Mouse (Mus musculus) limb, embryonic 15.5 days (tissue): Measurements from ENCODE around the gene Pde6g. TPM values are rescaled to one million over a fixed set of nuclear protein-coding genes. Genes with fewer than 3 reads are reported as not detected.

Experiments used
- ATAC-seq: fragments of 200-750 bp; cut with Nextera tagmentation; 2 replicates; pipeline ENCODE4 v1.8.0; 2017; ENCODE audit warnings: low read depth, moderate TSS enrichment; ENCODE audit not compliant: insufficient number of reproducible peaks, low FRiP score, low TSS enrichment
- H3K27ac ChIP-seq: fragments of 300-500 bp; sonication (generic); 2 replicates; pipeline ENCODE4 v1.5.1; 2015; ENCODE audit warnings: moderate library complexity, mild to moderate bottlenecking, inconsistent platforms
- H3K27me3 ChIP-seq: fragments of 300-500 bp; sonication (generic); 2 replicates; pipeline ENCODE4 v1.6.1; 2015; ENCODE audit warnings: inconsistent platforms
- H3K36me3 ChIP-seq: fragments of 300-500 bp; sonication (generic); 2 replicates; pipeline ENCODE4 v1.6.1; 2015; ENCODE audit warnings: inconsistent platforms
- H3K4me1 ChIP-seq: fragments of 300-500 bp; sonication (generic); 2 replicates; pipeline ENCODE4 v1.6.1; 2015; ENCODE audit warnings: inconsistent platforms
- H3K4me2 ChIP-seq: fragments of 300-500 bp; sonication (generic); 2 replicates; pipeline ENCODE4 v1.6.1; 2015; ENCODE audit warnings: mild to moderate bottlenecking, inconsistent platforms
- H3K4me3 ChIP-seq: fragments of 300-500 bp; sonication (generic); 2 replicates; pipeline ENCODE4 v1.5.1; 2015; ENCODE audit warnings: mild to moderate bottlenecking, inconsistent platforms
- H3K9ac ChIP-seq: fragments of 300-500 bp; sonication (generic); 2 replicates; pipeline ENCODE4 v1.6.1; 2015; ENCODE audit warnings: inconsistent platforms
- H3K9me3 ChIP-seq: fragments of 300-500 bp; sonication (generic); 2 replicates; pipeline ENCODE4 v1.6.1; 2016; ENCODE audit warnings: inconsistent platforms
- WGBS: fragments of 180-500 bp; shearing (Covaris S2); methylation state at CpG from one replicate; pipeline ENCODE4 v1.1.7; 2015; 5-methylcytosine and 5-hydroxymethylcytosine counted together
- polyA plus RNA-seq: library from polyadenylated mRNA; unstranded; fragments of >200 nt; fragmentation: Nextera tagmentation; extraction: Ambion mirVana; gene quantifications from 2 replicates; pipeline ENCODE4 v1.2.1, GENCODE M21; 2015

Pde6g gene
- polyA plus RNA-seq, 1 experiment from 2014 or later: 0.17 TPM

DNA sequence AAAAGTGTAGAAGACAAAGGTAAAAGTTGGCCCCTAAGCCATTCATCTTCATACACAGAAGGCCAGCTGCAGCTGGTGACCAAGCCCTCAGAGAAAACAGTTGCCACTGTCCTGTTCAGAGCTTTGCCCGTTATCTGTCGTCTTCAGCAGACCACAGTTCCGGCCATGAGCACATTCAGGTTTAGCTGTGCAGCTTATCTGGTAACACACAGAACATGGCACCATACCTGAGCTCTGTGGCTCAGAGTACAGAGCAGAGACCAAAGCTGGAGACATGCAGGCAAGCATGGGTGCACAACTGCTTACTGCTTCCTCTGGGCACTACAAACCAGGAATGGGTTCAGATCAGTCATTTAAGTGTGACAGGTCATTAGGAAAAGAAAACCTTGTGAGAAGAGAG is 47.4 kb downstream of the Pde6g start:
- H3K4me2 ChIP-seq: no peak overlapping the region
- no peaks in the 10 kb centered on the region for H3K9me3 ChIP-seq
- H3K4me1 ChIP-seq: no peaks in the 10 kb centered on the region
- no peak overlapping the region for H3K9ac ChIP-seq
- H3K4me3 ChIP-seq: no peak overlapping the region
- ATAC-seq: no peak
- H3K36me3 ChIP-seq: peaks cover 91% of the 10 kb centered on the region
- no peaks in the 10 kb centered on the region for H3K27me3 ChIP-seq
- H3K27ac ChIP-seq: no peak overlapping the region
- WGBS: 91% methylated on average over 3 of the region's 3 CpGs

DNA sequence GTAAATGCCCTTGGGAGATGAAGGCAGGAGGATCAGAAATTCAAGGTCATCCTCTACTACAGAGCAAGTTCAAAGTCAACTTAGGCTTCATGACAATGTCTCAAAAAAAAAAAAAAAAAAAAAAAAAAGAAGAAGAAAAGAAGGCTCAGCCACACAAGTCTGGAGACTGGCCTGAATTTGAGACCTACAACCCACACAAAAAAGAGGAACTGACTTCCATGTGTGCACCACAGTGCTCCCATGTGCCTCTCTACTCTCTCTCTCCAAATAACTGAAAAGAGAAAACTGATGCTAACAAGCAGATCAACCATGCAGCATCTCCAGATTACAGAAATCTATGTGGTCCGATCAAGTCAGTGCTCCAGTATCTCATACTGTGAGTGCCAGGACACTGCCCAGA is 48.5 kb downstream of the Pde6g start:
- no peak overlapping the region for H3K9ac ChIP-seq
- no peak overlapping the region for H3K4me3 ChIP-seq
- H3K36me3 ChIP-seq: peaks cover 91% of the 10 kb centered on the region
- no peaks in the 10 kb centered on the region for H3K4me1 ChIP-seq
- H3K27ac ChIP-seq: no peak overlapping the region
- H3K9me3 ChIP-seq: no peaks in the 10 kb centered on the region
- 98% methylated on average over 1 of the region's 1 CpGs for WGBS
- H3K27me3 ChIP-seq: no peaks in the 10 kb centered on the region
- no peak overlapping the region for H3K4me2 ChIP-seq
- ATAC-seq: no peak

DNA sequence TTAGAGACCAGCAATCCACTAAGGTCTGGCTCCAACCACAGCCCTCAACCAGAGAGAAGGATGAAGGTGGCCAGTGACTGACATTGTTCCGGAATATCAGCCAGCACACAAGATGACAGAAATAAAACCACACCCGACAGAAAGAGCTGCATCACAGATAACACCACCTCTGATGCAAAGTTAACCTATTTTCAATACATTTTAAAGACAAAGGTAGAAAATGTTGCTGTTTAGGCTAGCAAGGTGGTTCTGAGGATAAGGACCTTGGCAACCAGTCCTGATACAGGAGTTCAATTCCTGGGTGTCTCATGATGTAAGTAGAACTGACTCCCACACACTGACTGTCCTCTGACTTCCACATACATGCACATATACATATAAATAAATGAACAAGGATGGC is 54.0 kb downstream of the Pde6g start:
- WGBS: 87% methylated on average over 2 of the region's 2 CpGs
- ATAC-seq: no peak
- Histone ChIP-seq H3K9me3 (no peaks in the 10 kb centered on the region), H3K27me3 (no peaks in the 10 kb centered on the region), H3K4me2 (no peak overlapping the region), H3K27ac (no peak overlapping the region), H3K4me1 (no peaks in the 10 kb centered on the region), H3K9ac (no peak overlapping the region), H3K4me3 (no peak overlapping the region), H3K36me3 (peaks cover 76% of the 10 kb centered on the region)

Other genes with a start within 250 kb of the Pde6g start
- 5.8 and 6.7 TPM in 2 replicates for gene Bahcc1, start 220.6 kb downstream of the Pde6g start, polyA plus RNA-seq
- gene Actg1, start 105.0 kb downstream of the Pde6g start, polyA plus RNA-seq: 2,203 and 2,296 TPM in 2 replicates
- 0.31 and 0.79 TPM in 2 replicates for gene Fscn2, start 92.0 kb downstream of the Pde6g start, polyA plus RNA-seq
- 33.1 and 33.3 TPM in 2 replicates for gene Faap100, start 74.7 kb downstream of the Pde6g start, polyA plus RNA-seq
- gene Nploc4, start 15.8 kb downstream of the Pde6g start, polyA plus RNA-seq: 28.8 and 30.8 TPM in 2 replicates
- gene Tspan10, start 10.9 kb downstream of the Pde6g start, polyA plus RNA-seq: 0.28 and 0.43 TPM in 2 replicates
- 13.1 and 14.4 TPM in 2 replicates for gene Oxld1, start 4.6 kb upstream of the Pde6g start, polyA plus RNA-seq
- gene Ccdc137, start 4.6 kb upstream of the Pde6g start, polyA plus RNA-seq: 32.4 and 34.1 TPM in 2 replicates
- 50.5 and 53.8 TPM in 2 replicates for gene Arl16, start 14.1 kb upstream of the Pde6g start, polyA plus RNA-seq
- gene Mrpl12, start 31.1 kb upstream of the Pde6g start, polyA plus RNA-seq: 113 and 121 TPM in 2 replicates
- 36.7 and 36.9 TPM in 2 replicates for gene Slc25a10, start 38.3 kb upstream of the Pde6g start, polyA plus RNA-seq
- gene Gcgr, start 77.2 kb upstream of the Pde6g start, polyA plus RNA-seq: 3.5 and 4.4 TPM in 2 replicates
- 237 and 239 TPM in 2 replicates for gene Mcrip1, start 96.2 kb upstream of the Pde6g start, polyA plus RNA-seq
- 3.2 and 11.9 TPM in 2 replicates for gene Ppp1r27, start 97.6 kb upstream of the Pde6g start, polyA plus RNA-seq
- gene P4hb, start 119.8 kb upstream of the Pde6g start, polyA plus RNA-seq: 1,021 and 1,099 TPM in 2 replicates
- gene Arhgdia, start 128.1 kb upstream of the Pde6g start, polyA plus RNA-seq: 581 and 641 TPM in 2 replicates
- gene Alyref, start 144.9 kb upstream of the Pde6g start, polyA plus RNA-seq: 342 and 405 TPM in 2 replicates
- gene Anapc11, start 144.9 kb upstream of the Pde6g start, polyA plus RNA-seq: 212 and 215 TPM in 2 replicates
- gene Npb, start 155.0 kb upstream of the Pde6g start, polyA plus RNA-seq: 2.2 and 2.9 TPM in 2 replicates
- gene Pcyt2, start 164.4 kb upstream of the Pde6g start, polyA plus RNA-seq: 130 and 136 TPM in 2 replicates
- gene Sirt7, start 171.7 kb upstream of the Pde6g start, polyA plus RNA-seq: 32.9 and 33.4 TPM in 2 replicates
- gene Mafg, start 180.1 kb upstream of the Pde6g start, polyA plus RNA-seq: 26.6 and 32.9 TPM in 2 replicates
- 61.6 and 72.1 TPM in 2 replicates for gene Pycr1, start 190.3 kb upstream of the Pde6g start, polyA plus RNA-seq
- gene Myadml2, start 194.7 kb upstream of the Pde6g start, polyA plus RNA-seq: 0.61 and 4.0 TPM in 2 replicates
- gene Notum, start 207.7 kb upstream of the Pde6g start, polyA plus RNA-seq: 4.8 and 5.4 TPM in 2 replicates
- gene Aspscr1, start 219.5 kb upstream of the Pde6g start, polyA plus RNA-seq: 107 TPM in 2 replicates